Mouse (Mus musculus) myocyte (in vitro differentiated cells): ENCODE data around the gene Clhc1.

ENCODE experiments used
- CEBPB ChIP-seq: IDR thresholded peaks from 2 replicates; pipeline ENCODE4 v1.6.1; 2011; ENCODE audit warnings: mild to moderate bottlenecking, moderate library complexity; ENCODE audit not compliant: poor library complexity, insufficient read depth, severe bottlenecking
- E2F4 ChIP-seq: IDR thresholded peaks from one replicate; pipeline ENCODE4 v1.6.1; 2011; ENCODE audit warnings: mild to moderate bottlenecking, control low read depth, moderate library complexity; ENCODE audit not compliant: insufficient read depth
- MAX ChIP-seq: IDR thresholded peaks from one replicate; pipeline ENCODE4 v1.6.1; 2011; ENCODE audit warnings: low read depth, mild to moderate bottlenecking, control low read depth
- MYOD1 ChIP-seq, 3 experiments: IDR thresholded peaks; one replicate each; pipeline ENCODE4 v1.6.1; 2011; ENCODE audit warnings: control low read depth in 2 of 3, low read depth in 2 of 3, mild to moderate bottlenecking in 2 of 3, moderate library complexity in 1 of 3; ENCODE audit not compliant: insufficient read length in 2 of 3, control insufficient read depth in 1 of 3
- MYOG ChIP-seq, 3 experiments: IDR thresholded peaks; one replicate each; pipeline ENCODE4 v1.6.1; 2011; ENCODE audit warnings: control low read depth in 2 of 3, low read depth in 2 of 3, mild to moderate bottlenecking in 2 of 3; ENCODE audit not compliant: insufficient read length in 2 of 3, control insufficient read depth in 1 of 3, insufficient read depth in 1 of 3
- POLR2A ChIP-seq: IDR thresholded peaks from one replicate; pipeline ENCODE4 v1.6.1; 2011; ENCODE audit warnings: low read depth, mild to moderate bottlenecking, control low read depth, moderate library complexity; ENCODE audit not compliant: insufficient read length
- POLR2AphosphoS2 ChIP-seq: IDR thresholded peaks from one replicate; pipeline ENCODE4 v1.6.1; 2011; ENCODE audit warnings: low read depth, control low read depth; ENCODE audit not compliant: insufficient read length
- REST ChIP-seq: IDR thresholded peaks from one replicate; pipeline ENCODE4 v1.6.1; 2011; ENCODE audit warnings: mild to moderate bottlenecking, control low read depth, moderate library complexity; ENCODE audit not compliant: insufficient read depth, insufficient read length
- SRF ChIP-seq: IDR thresholded peaks from one replicate; pipeline ENCODE4 v1.6.1; 2011; ENCODE audit warnings: low read depth; ENCODE audit not compliant: control insufficient read depth, insufficient read length
- TCF12 ChIP-seq: IDR thresholded peaks from one replicate; pipeline ENCODE4 v1.6.1; 2011; ENCODE audit warnings: mild to moderate bottlenecking, control low read depth; ENCODE audit not compliant: poor library complexity, insufficient read depth, severe bottlenecking
- TCF3 ChIP-seq: IDR thresholded peaks from one replicate; pipeline ENCODE4 v1.6.1; 2011; ENCODE audit warnings: low read depth, control low read depth; ENCODE audit not compliant: insufficient read length
- USF1 ChIP-seq: IDR thresholded peaks from one replicate; pipeline ENCODE4 v1.6.1; 2011; ENCODE audit warnings: low read depth, mild to moderate bottlenecking, control low read depth, moderate library complexity

- TF ChIP-seq REST (no peak), POLR2A (no peak), MYOD1 (IDR thresholded peaks at IDR 0.05; ENCODE audit: control insufficient read depth in 1 of 3, insufficient read length in 2 of 3, low read depth in 2 of 3) (no peak), TCF12 (no peak), CEBPB (no peak), E2F4 (no peak), USF1 (no peak), MAX (no peak), TCF3 (no peak), POLR2AphosphoS2 (no peak), MYOG (IDR thresholded peaks at IDR 0.05; ENCODE audit: control insufficient read depth in 1 of 3, insufficient read depth in 1 of 3, insufficient read length in 2 of 3, low read depth in 2 of 3) (no peak), SRF (no peak)
These were observed 9.5 kb upstream of the Clhc1 start for GRCm38 (mm10) chr11:29538201-29538600.
